ENCODE assay signal across 10 mouse cellular contexts in the genomic region with DNA sequence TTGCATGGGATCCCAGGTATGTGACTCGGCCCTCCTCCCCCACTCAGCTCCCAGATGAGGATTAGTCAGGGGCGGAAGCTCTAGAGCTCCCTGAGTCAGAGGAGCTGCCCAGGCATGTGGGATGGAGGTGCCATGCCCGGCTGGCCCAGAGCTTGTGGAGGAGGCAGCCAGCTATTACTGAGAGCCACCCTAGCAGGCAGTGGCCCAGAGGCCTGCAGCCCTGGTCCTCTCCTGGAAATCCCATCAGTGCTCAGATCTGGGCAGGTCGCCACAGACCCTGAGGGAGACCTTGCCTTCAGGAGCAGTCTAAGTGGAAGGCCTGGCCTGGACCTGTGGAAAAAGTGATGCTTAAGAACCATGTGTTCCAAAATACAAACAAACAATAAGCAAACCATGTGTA. TPM values are rescaled to one million over a fixed set of nuclear protein-coding genes. Genes with fewer than 3 reads are reported as not detected.
DNase-seq lines count a peak whose midpoint lies in the region; ATAC-seq and TF ChIP-seq lines count a peak whose summit lies in the region.
"Had no signal": no experiment of that assay in that cellular context is flagged by ENCODE, and none has a peak within 500 bp of the region (broad histone marks: within the 10 kb centered on the region; RNA-seq: fewer than 3 reads in every experiment).

No protein-coding gene starts in this region.

- H3K27me3 ChIP-seq in lung, embryonic 16.5 days (ENCODE audit: control insufficient read depth, insufficient read depth, low read depth, low read length) = no peaks in the 10 kb centered on the region

- H3K4me3 ChIP-seq in lung, embryonic 16.5 days (ENCODE audit: low read length) = no peak overlapping the region
- no peak overlapping the region for H3K4me3 ChIP-seq in lung, adult 2 months (replicated peaks; ENCODE audit: extremely low read depth, low read depth, low read length)
- H3K4me3 ChIP-seq in gastrocnemius, adult 2 months = peak overlapping the region; percentile 9; the same call in 1 of the 2 replicates
- no peak overlapping the region for H3K4me3 ChIP-seq in olfactory bulb, adult 2 months (ENCODE audit: insufficient read depth, low read depth, low read length)

- no peak for ATAC-seq in lung, embryonic 16.5 days (ENCODE audit: low read depth)

- no peak for TF ChIP-seq POLR2A in lung, adult 2 months (IDR thresholded peaks at IDR 0.05; ENCODE audit: borderline replicate concordance, extremely low read depth, low read depth, low read length)
- TF ChIP-seq POLR2A in olfactory bulb, adult 2 months (IDR thresholded peaks at IDR 0.05; ENCODE audit: insufficient read depth, low read depth, low read length) = no peak; the same call in 1 of the 2 replicates

- no peak overlapping the region for H3K4me2 ChIP-seq in lung, embryonic 16.5 days (ENCODE audit: low read depth, low read length)

- peak overlapping the region; percentile 53; the same call in 1 of the 2 replicates for H3K27ac ChIP-seq in lung, embryonic 16.5 days (ENCODE audit: low read length)
- peak overlapping the region; percentile 79 for H3K27ac ChIP-seq in gastrocnemius, adult 2 months
- H3K27ac ChIP-seq in olfactory bulb, adult 2 months (ENCODE audit: insufficient read depth, low read depth, low read length) = peak overlapping the region; percentile 73

- peak; percentile 78 to 85 for DNase-seq in adrenal gland, adult (ENCODE audit: inconsistent age in 2 of 2, low spot score in 1 of 2)
- DNase-seq in adrenal gland, postnatal 4 days (ENCODE audit: low spot score in 2 of 2) = no peak
- DNase-seq in lung, adult 2 months = no peak
- DNase-seq in gastrocnemius, adult 2 months = peak; percentile 84
- no peak for DNase-seq in thymus, postnatal 0 days (ENCODE audit: low spot score)
- DNase-seq in spleen, adult 12 weeks (ENCODE audit: low spot score) = no peak
- DNase-seq: kidney, adult 18-20 months; liver had no signal

- TF ChIP-seq CTCF in lung, adult 2 months (IDR thresholded peaks at IDR 0.05; ENCODE audit: insufficient read depth, low read length) = no peak
- TF ChIP-seq CTCF in gastrocnemius, adult 2 months (IDR thresholded peaks at IDR 0.05) = no peak
- no peak for TF ChIP-seq CTCF in olfactory bulb, adult 2 months (IDR thresholded peaks at IDR 0.05; ENCODE audit: insufficient read depth, low read depth, low read length)

- peaks cover 44% of the 10 kb centered on the region for H3K4me1 ChIP-seq in lung, embryonic 16.5 days (replicated peaks; ENCODE audit: control insufficient read depth, insufficient read depth, low read length)
- H3K4me1 ChIP-seq in lung, adult 2 months (ENCODE audit: control insufficient read depth, insufficient read depth, low read length) = peaks cover 40% of the 10 kb centered on the region
- peaks cover 89% of the 10 kb centered on the region for H3K4me1 ChIP-seq in olfactory bulb, adult 2 months (ENCODE audit: control insufficient read depth, insufficient read depth, low read length)

- intact Hi-C loops in gastrocnemius, adult 2 months (cut with DNase I) = no loop called here

- H3K9ac ChIP-seq in lung, embryonic 16.5 days (ENCODE audit: low read length) = peak overlapping the region; percentile 25; the same call in 1 of the 2 replicates

- H3K36me3 ChIP-seq in lung, embryonic 16.5 days (ENCODE audit: control insufficient read depth, insufficient read depth, low read length) = no peaks in the 10 kb centered on the region

- WGBS in lung, embryonic 16.5 days = 81% methylated on average over 4 of the region's 4 CpGs
- 75% methylated on average over 4 of the region's 4 CpGs for WGBS in lung, adult 2 months
- WGBS in olfactory bulb, adult 2 months = 38% methylated on average over 4 of the region's 4 CpGs

- no peaks in the 10 kb centered on the region for H3K9me3 ChIP-seq in lung, embryonic 16.5 days (ENCODE audit: control insufficient read depth, low read length)

RNA-seq across cellular contexts. Expression of gene Inf2, which starts 7.0 kb away (rescaled TPM):
- 10 to 100 TPM; 26.5 to 27.3 TPM for total RNA-seq in adrenal gland, postnatal 4 days (2021)
- polyA plus RNA-seq in lung, embryonic 16.5 days (2015; fragmentation: Nextera tagmentation; extraction: Ambion mirVana) = 3.5 and 3.7 TPM in 2 replicates
- polyA plus RNA-seq in lung, adult 2 months (2012; rRNA removed) = 28.0 and 33.6 TPM in 2 replicates
- total RNA-seq in gastrocnemius, adult 2 months (2021) = 10 to 100 TPM in 1 of 2 experiments, 1 to 10 TPM in 1; 8.2 to 13.0 TPM
- polyA plus RNA-seq in olfactory bulb, adult 2 months (2012; ENCODE audit: insufficient read depth, insufficient read length, low replicate concordance, missing spikeins) = not detected in 2 replicates
- 2.2 and 3.1 TPM in 2 replicates for polyA plus RNA-seq in thymus, postnatal 0 days (2015; fragmentation: Nextera tagmentation; extraction: Ambion mirVana)

RNA-seq across cellular contexts. Expression of gene Adssl1, which starts 24.2 kb away (rescaled TPM):
- total RNA-seq in adrenal gland, postnatal 4 days (2021) = 10 to 100 TPM; 17.1 to 19.5 TPM
- polyA plus RNA-seq in lung, embryonic 16.5 days (2015; fragmentation: Nextera tagmentation; extraction: Ambion mirVana) = 9.4 and 10.3 TPM in 2 replicates
- 33.3 and 39.0 TPM in 2 replicates for polyA plus RNA-seq in lung, adult 2 months (2012; rRNA removed)
- total RNA-seq in gastrocnemius, adult 2 months (2021) = 1,000 to 10,000 TPM; 1,028 to 1,061 TPM
- polyA plus RNA-seq in olfactory bulb, adult 2 months (2012; ENCODE audit: insufficient read depth, insufficient read length, low replicate concordance, missing spikeins) = not detected in 2 replicates
- polyA plus RNA-seq in thymus, postnatal 0 days (2015; fragmentation: Nextera tagmentation; extraction: Ambion mirVana) = 10.1 and 10.6 TPM in 2 replicates

RNA-seq across cellular contexts. Expression of gene Siva1, which starts 48.9 kb away (rescaled TPM):
- 10 to 100 TPM; 69.9 to 72.6 TPM for total RNA-seq in adrenal gland, postnatal 4 days (2021)
- polyA plus RNA-seq in lung, embryonic 16.5 days (2015; fragmentation: Nextera tagmentation; extraction: Ambion mirVana) = 181 and 206 TPM in 2 replicates
- polyA plus RNA-seq in lung, adult 2 months (2012; rRNA removed) = 58.6 and 66.5 TPM in 2 replicates
- total RNA-seq in gastrocnemius, adult 2 months (2021) = 10 to 100 TPM; 18.6 to 25.3 TPM
- not detected in 2 replicates for polyA plus RNA-seq in olfactory bulb, adult 2 months (2012; ENCODE audit: insufficient read depth, insufficient read length, low replicate concordance, missing spikeins)
- 174 and 203 TPM in 2 replicates for polyA plus RNA-seq in thymus, postnatal 0 days (2015; fragmentation: Nextera tagmentation; extraction: Ambion mirVana)

Comparison
In these comparisons a context has a peak if more than half of its experiments do, and no peak if none do; other contexts are left out.
1. DNase-seq: peak in adrenal gland, adult (2 of 2) and gastrocnemius, adult 2 months (single experiment); none in adrenal gland, postnatal 4 days (0 of 2), lung, adult 2 months (single experiment), thymus, postnatal 0 days (single experiment) and spleen, adult 12 weeks (single experiment).
2. RNA of gene Adssl1, which starts 24.2 kb away (polyA plus RNA-seq): 33.3 to 39.0 TPM in lung, adult 2 months, 10.1 to 10.6 TPM in thymus, postnatal 0 days and 9.4 to 10.3 TPM in lung, embryonic 16.5 days; not detected in olfactory bulb, adult 2 months; every median in the first group is over 10 times any median in the second.
3. RNA of gene Siva1, which starts 48.9 kb away (polyA plus RNA-seq): 181 to 206 TPM in lung, embryonic 16.5 days, 174 to 203 TPM in thymus, postnatal 0 days and 58.6 to 66.5 TPM in lung, adult 2 months; not detected in olfactory bulb, adult 2 months; every median in the first group is over 10 times any median in the second.
4. Peak in every context shown above with its lines, with median percentiles within 50 percentile points of each other: H3K27ac ChIP-seq.